Mouse (Mus musculus) left cerebral cortex, adult 11 months (tissue): ENCODE data around the gene Vars.
"Not testable (repeated sequence)": the region's sequence is repeated elsewhere in the genome, so short reads cannot be mapped to it uniquely, and the experiment has no call there.

Experiments used
- DNase-seq: peaks from one replicate; pipeline ENCODE4 v3.0.0; 2022; ENCODE audit warnings: low spot score

Gene Vars

GRCm38 (mm10) chr17:35003022-35003838 is 2.4 kb downstream of the Vars start:
- DNase-seq: no peak

GRCm38 (mm10) chr17:35004075-35004717 is 3.4 kb downstream of the Vars start:
- no peak for DNase-seq

- DNase-seq: no peak
Measured at GRCm38 (mm10) chr17:35005158-35005557, 4.4 kb downstream of the Vars start.

GRCm38 (mm10) chr17:35005902-35006301 is 5.1 kb downstream of the Vars start:
- not testable (repeated sequence) for DNase-seq

- no peak for DNase-seq
Measured at GRCm38 (mm10) chr17:35007387-35007991, 6.7 kb downstream of the Vars start.

- DNase-seq: no peak
Measured at GRCm38 (mm10) chr17:35009586-35009985, 8.8 kb downstream of the Vars start.

- no peak for DNase-seq
Measured at GRCm38 (mm10) chr17:35011440-35011839, 10.7 kb downstream of the Vars start.

GRCm38 (mm10) chr17:35012430-35012829 is 11.6 kb downstream of the Vars start:
- no peak for DNase-seq

GRCm38 (mm10) chr17:35013221-35013620 is 12.4 kb downstream of the Vars start:
- no peak for DNase-seq

- no peak for DNase-seq
Measured at GRCm38 (mm10) chr17:35015296-35015695, 14.5 kb downstream of the Vars start.

GRCm38 (mm10) chr17:35016376-35016775 is 15.6 kb downstream of the Vars start, which contains the start of gene Vwa7:
Gene Vwa7, plus strand, starts transcription at chr17:35016579.
- DNase-seq: no peak

GRCm38 (mm10) chr17:35016791-35017705 is 16.3 kb downstream of the Vars start:
- DNase-seq: no peak

GRCm38 (mm10) chr17:35017706-35018030 is 16.9 kb downstream of the Vars start:
- DNase-seq: no peak

- DNase-seq: no peak
Measured at GRCm38 (mm10) chr17:35018171-35018570, 17.4 kb downstream of the Vars start.

GRCm38 (mm10) chr17:35019894-35020293 is 19.1 kb downstream of the Vars start:
- no peak for DNase-seq

- no peak for DNase-seq
Measured at GRCm38 (mm10) chr17:35020551-35020950, 19.8 kb downstream of the Vars start.

- peak; percentile 79 for DNase-seq
Measured at GRCm38 (mm10) chr17:35021163-35021808, 20.5 kb downstream of the Vars start.

GRCm38 (mm10) chr17:35021842-35022477 is 21.2 kb downstream of the Vars start:
- no peak for DNase-seq

- no peak for DNase-seq
Measured at GRCm38 (mm10) chr17:35022541-35023060, 21.8 kb downstream of the Vars start.

- DNase-seq: no peak
Measured at GRCm38 (mm10) chr17:35023221-35023620, 22.4 kb downstream of the Vars start.

GRCm38 (mm10) chr17:35023756-35024155 is 23.0 kb downstream of the Vars start:
- no peak for DNase-seq
